Mouse (Mus musculus) hindbrain, embryonic 12.5 days (tissue): ENCODE results near the gene Kcnip3. TPM values are rescaled to one million over a fixed set of nuclear protein-coding genes. Genes with fewer than 3 reads are reported as not detected.

Experiments
- ATAC-seq: fragments of 200-750 bp; cut with Nextera tagmentation; 2 replicates; pipeline ENCODE4 v1.8.0; 2017; ENCODE audit warnings: moderate TSS enrichment; ENCODE audit not compliant: low FRiP score
- H3K27ac ChIP-seq: fragments of 300-500 bp; sonication (generic); 2 replicates; pipeline ENCODE4 v1.5.1; 2016; ENCODE audit warnings: mild to moderate bottlenecking
- H3K27me3 ChIP-seq: fragments of 300-500 bp; sonication (generic); 2 replicates; pipeline ENCODE4 v1.6.1; 2016; ENCODE audit warnings: mild to moderate bottlenecking
- H3K36me3 ChIP-seq: fragments of 300-500 bp; sonication (generic); 2 replicates; pipeline ENCODE4 v1.6.1; 2016; ENCODE audit warnings: mild to moderate bottlenecking
- H3K4me1 ChIP-seq: fragments of 300-500 bp; sonication (generic); 2 replicates; pipeline ENCODE4 v1.6.1; 2016
- H3K4me2 ChIP-seq: fragments of 300-500 bp; sonication (generic); replicated peaks from 2 replicates; pipeline ENCODE4 v1.6.1; 2016; ENCODE audit warnings: mild to moderate bottlenecking
- H3K4me3 ChIP-seq: fragments of 300-500 bp; sonication (generic); 2 replicates; pipeline ENCODE4 v1.5.1; 2016; ENCODE audit warnings: mild to moderate bottlenecking
- H3K9ac ChIP-seq: fragments of 300-500 bp; sonication (generic); 2 replicates; pipeline ENCODE4 v1.6.1; 2016; ENCODE audit warnings: mild to moderate bottlenecking, moderate library complexity
- H3K9me3 ChIP-seq: fragments of 300-500 bp; sonication (generic); replicated peaks from 2 replicates; pipeline ENCODE4 v1.6.1; 2016; ENCODE audit warnings: mild to moderate bottlenecking
- WGBS: fragments of 180-500 bp; shearing (Covaris S2); methylation state at CpG from one replicate; pipeline ENCODE4 v1.1.7; 2016; 5-methylcytosine and 5-hydroxymethylcytosine counted together
- polyA plus RNA-seq: library from polyadenylated mRNA; unstranded; fragments of >200 nt; fragmentation: Nextera tagmentation; extraction: Ambion mirVana; gene quantifications from 2 replicates; pipeline ENCODE4 v1.2.1, GENCODE M21; 2016

Kcnip3 gene
- polyA plus RNA-seq, 1 experiment from 2014 or later, result 1.4 TPM

DNA sequence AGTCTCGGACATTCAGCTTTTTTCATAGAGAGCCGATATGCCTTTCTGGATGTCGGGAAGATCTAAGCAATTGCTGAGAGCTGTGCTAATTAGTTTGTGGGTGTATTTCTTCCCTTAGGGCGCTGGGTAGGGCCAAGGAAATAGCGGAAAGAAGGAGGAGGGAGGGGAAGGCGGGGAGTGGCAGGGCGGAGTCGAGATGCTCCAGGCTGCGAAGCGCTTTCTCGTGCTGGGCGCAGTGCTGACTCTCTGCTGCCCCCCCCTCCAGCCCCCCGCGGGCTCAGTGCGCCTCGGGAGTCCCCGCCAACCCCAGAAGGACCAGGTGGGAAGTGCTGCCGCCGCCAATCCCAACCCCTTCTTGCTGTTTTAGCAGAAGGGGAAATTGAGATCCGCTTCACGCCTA is 38.9 kb downstream of the Kcnip3 start:
- Histone ChIP-seq H3K36me3 (no peaks in the 10 kb centered on the region), H3K9me3 (no peaks in the 10 kb centered on the region), H3K27me3 (peaks cover 83% of the 10 kb centered on the region), H3K4me3 (peak overlapping the region; percentile 40), H3K27ac (no peak overlapping the region), H3K4me2 (peak overlapping the region; percentile 66), H3K9ac (no peak overlapping the region), H3K4me1 (peaks cover 27% of the 10 kb centered on the region)
- no peak for ATAC-seq
- 2% methylated on average over 15 of the region's 21 CpGs for whole genome bisulfite sequencing

DNA sequence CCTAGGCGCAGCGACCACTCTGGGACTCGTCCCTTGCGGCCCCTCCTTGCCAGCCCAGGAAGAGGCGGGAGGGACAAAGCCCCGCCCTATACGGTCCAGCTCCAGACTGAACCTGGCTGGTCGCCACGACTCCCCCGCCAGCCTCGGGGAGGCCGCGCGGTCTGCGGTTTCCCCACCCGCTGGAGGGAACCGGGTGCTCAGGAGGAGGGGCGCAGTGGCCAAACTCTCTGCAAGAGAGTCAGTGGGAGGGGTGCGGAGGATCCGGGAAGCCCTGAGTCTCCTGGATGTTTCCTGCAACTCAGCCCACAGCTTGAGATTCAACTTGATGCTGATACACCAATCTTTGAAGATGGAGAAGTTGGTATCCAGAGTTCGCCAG is 39.4 kb downstream of the Kcnip3 start:
- Histone ChIP-seq H3K9me3 (no peaks in the 10 kb centered on the region), H3K27me3 (peaks cover 83% of the 10 kb centered on the region), H3K36me3 (no peaks in the 10 kb centered on the region), H3K4me2 (peak overlapping the region; percentile 66), H3K9ac (0 out of 2 replicates have a peak overlapping the region, but pooled peaks have one; percentile 35), H3K27ac (no peak overlapping the region), H3K4me1 (peaks cover 27% of the 10 kb centered on the region), H3K4me3 (peak overlapping the region; percentile 40)
- under 1% methylated on average over 21 of the region's 21 CpGs for WGBS
- peak; percentile 41; the same call in 1 of the 2 replicates for ATAC-seq

DNA sequence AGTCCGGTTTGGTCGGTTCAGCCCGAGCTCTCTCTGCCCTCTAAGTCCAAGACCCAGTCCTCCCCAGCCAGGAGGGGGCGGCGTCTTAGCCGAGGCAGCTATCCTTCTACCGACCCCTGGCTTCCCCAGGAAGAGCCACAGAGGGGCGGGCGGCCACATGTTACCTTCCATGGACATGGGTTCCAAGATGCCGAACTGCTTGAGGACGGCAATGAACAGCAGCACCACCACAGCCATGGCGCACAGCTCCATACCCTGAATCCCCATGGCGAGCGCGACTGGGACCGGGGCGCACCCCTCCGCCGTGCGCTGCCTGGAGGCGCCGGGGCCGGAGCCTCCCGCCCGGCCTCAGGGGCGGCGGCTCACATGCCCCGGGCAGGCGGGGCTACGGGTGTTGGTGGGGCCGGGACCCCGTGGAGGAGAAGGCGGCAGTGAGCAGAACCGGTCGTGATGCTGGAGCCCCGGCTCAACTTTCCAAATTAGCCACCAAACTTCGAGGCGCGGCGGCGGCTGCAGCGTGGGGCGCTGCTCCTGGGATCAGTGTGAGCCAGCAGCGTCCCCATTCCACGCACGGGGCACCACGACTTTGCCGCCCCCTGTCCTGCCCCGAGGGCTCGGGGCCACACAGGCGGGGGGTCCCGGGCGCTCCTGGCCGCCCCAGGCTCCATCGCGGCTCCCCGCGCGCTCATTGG is 39.9 kb downstream of the Kcnip3 start:
- Histone ChIP-seq H3K9ac (0 out of 2 replicates have a peak overlapping the region, but pooled peaks have one; percentile 35), H3K27ac (no peak overlapping the region), H3K9me3 (no peaks in the 10 kb centered on the region), H3K4me2 (peak overlapping the region; percentile 66), H3K4me3 (peak overlapping the region; percentile 40), H3K27me3 (peaks cover 83% of the 10 kb centered on the region), H3K36me3 (no peaks in the 10 kb centered on the region), H3K4me1 (peaks cover 27% of the 10 kb centered on the region)
- 1% methylated on average over 59 of the region's 59 CpGs for WGBS
- 0 out of 2 replicates have a peak, but pooled peaks have one; percentile 4 for ATAC-seq

DNA sequence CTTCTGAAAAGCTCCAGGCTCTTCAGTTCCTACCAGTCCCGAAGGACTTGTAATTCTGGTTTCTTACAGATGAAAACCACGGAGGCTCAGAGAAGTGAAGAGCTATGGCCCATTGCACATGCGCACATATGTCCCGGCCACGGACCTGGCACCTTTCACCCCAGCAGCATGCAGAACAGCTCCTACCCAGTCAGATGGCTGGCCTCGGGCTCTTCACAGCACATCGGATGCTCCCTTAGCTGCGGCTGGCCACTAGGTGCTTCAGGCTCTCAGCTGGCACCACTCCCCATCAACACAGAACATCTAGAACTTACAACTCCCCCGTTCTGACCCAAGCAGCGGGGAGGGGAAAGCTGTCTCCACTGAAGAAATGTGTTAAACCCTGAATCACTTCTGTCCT is 42.1 kb downstream of the Kcnip3 start:
- peaks cover 25% of the 10 kb centered on the region for H3K4me1 ChIP-seq
- H3K4me3 ChIP-seq, result no peak overlapping the region
- H3K9ac ChIP-seq, result no peak overlapping the region
- WGBS, result 71% methylated on average over 10 of the region's 10 CpGs
- no peak overlapping the region for H3K4me2 ChIP-seq
- H3K36me3 ChIP-seq, result no peaks in the 10 kb centered on the region
- no peaks in the 10 kb centered on the region for H3K9me3 ChIP-seq
- H3K27me3 ChIP-seq, result peaks cover 63% of the 10 kb centered on the region
- ATAC-seq, result no peak
- H3K27ac ChIP-seq, result no peak overlapping the region

DNA sequence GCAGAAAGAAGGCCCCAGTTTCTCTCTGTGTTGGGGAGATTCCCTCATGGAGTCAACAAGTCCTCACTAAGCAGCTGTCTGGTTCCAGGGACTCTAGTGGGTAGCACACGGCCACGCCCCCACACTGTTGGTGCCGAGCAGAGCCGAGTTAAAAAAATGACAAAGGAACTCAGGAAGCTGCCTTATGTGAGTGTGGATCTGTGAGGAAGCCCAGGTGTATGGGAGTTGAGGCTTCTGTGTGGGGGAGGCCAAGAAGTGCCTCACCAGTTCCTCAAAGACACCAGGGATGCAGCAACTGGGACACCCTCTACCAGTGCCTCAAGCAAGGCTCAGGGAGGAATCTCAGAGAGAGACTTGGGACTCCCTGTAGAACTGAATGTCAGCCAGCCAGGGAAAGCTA is 42.7 kb downstream of the Kcnip3 start:
- WGBS, result 80% methylated on average over 4 of the region's 4 CpGs
- Histone ChIP-seq H3K4me2 (no peak overlapping the region), H3K27me3 (peaks cover 58% of the 10 kb centered on the region), H3K4me1 (peaks cover 20% of the 10 kb centered on the region), H3K36me3 (no peaks in the 10 kb centered on the region), H3K27ac (no peak overlapping the region), H3K4me3 (no peak overlapping the region), H3K9me3 (no peaks in the 10 kb centered on the region), H3K9ac (no peak overlapping the region)
- ATAC-seq, result no peak

- 74% methylated on average over 3 of the region's 3 CpGs for WGBS
- Histone ChIP-seq H3K4me1 (no peaks in the 10 kb centered on the region), H3K9ac (no peak overlapping the region), H3K36me3 (no peaks in the 10 kb centered on the region), H3K4me2 (no peak overlapping the region), H3K9me3 (no peaks in the 10 kb centered on the region), H3K4me3 (no peak overlapping the region), H3K27ac (no peak overlapping the region), H3K27me3 (no peaks in the 10 kb centered on the region)
- ATAC-seq, result no peak
Observed at GRCm38 (mm10) chr2:127472279-127472678, 49.6 kb downstream of the Kcnip3 start.

GRCm38 (mm10) chr2:127471281-127471680 is 50.6 kb downstream of the Kcnip3 start:
- WGBS, result 92% methylated on average over 8 of the region's 8 CpGs
- Histone ChIP-seq H3K4me1 (no peaks in the 10 kb centered on the region), H3K27me3 (no peaks in the 10 kb centered on the region), H3K4me2 (no peak overlapping the region), H3K27ac (no peak overlapping the region), H3K4me3 (no peak overlapping the region), H3K36me3 (no peaks in the 10 kb centered on the region), H3K9ac (no peak overlapping the region), H3K9me3 (no peaks in the 10 kb centered on the region)
- no peak for ATAC-seq

DNA sequence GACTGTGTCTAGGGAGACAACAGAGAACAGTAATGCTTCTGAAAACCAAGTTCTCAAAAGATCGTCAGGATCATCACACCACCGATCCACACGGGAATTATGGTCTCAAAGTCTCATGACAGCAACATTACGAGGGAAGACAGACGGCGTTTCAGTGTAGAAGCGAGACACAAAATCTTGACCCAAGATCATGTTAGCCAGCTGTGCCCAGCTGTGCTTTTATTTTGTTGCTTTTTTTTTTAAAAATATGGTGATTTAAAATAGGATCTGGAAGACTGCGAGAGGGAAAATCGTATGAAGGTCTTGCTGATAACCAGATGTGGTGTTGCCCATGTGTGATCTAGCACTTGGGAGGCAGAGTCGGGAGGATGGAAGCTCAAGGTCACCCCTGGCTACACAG is 51.2 kb downstream of the Kcnip3 start:
- H3K4me1 ChIP-seq, result no peaks in the 10 kb centered on the region
- H3K9ac ChIP-seq, result no peak overlapping the region
- H3K4me3 ChIP-seq, result no peak overlapping the region
- ATAC-seq, result no peak
- no peaks in the 10 kb centered on the region for H3K9me3 ChIP-seq
- 88% methylated on average over 10 of the region's 10 CpGs for WGBS
- no peaks in the 10 kb centered on the region for H3K27me3 ChIP-seq
- no peaks in the 10 kb centered on the region for H3K36me3 ChIP-seq
- no peak overlapping the region for H3K27ac ChIP-seq
- H3K4me2 ChIP-seq, result no peak overlapping the region

GRCm38 (mm10) chr2:127470183-127470582 is 51.7 kb downstream of the Kcnip3 start:
- Histone ChIP-seq H3K4me2 (no peak overlapping the region), H3K9me3 (no peaks in the 10 kb centered on the region), H3K36me3 (no peaks in the 10 kb centered on the region), H3K27ac (no peak overlapping the region), H3K4me1 (no peaks in the 10 kb centered on the region), H3K4me3 (no peak overlapping the region), H3K27me3 (no peaks in the 10 kb centered on the region), H3K9ac (no peak overlapping the region)
- WGBS, result 90% methylated on average over 5 of the region's 5 CpGs
- ATAC-seq, result no peak

GRCm38 (mm10) chr2:127462314-127462713 is 59.6 kb downstream of the Kcnip3 start:
- H3K4me2 ChIP-seq, result no peak overlapping the region

GRCm38 (mm10) chr2:127461351-127461750 is 60.5 kb downstream of the Kcnip3 start:
- Histone ChIP-seq H3K27me3 (peaks cover 9% of the 10 kb centered on the region; the same call in 1 of the 2 replicates), H3K4me1 (no peaks in the 10 kb centered on the region), H3K4me2 (no peak overlapping the region), H3K9me3 (no peaks in the 10 kb centered on the region), H3K4me3 (no peak overlapping the region), H3K27ac (no peak overlapping the region), H3K9ac (no peak overlapping the region), H3K36me3 (no peaks in the 10 kb centered on the region)
- 57% methylated on average over 9 of the region's 9 CpGs for WGBS
- no peak for ATAC-seq

More at GRCm38 (mm10) chr2:127462314-127462713, 59.6 kb downstream of the Kcnip3 start:
- Histone ChIP-seq H3K9ac (no peak overlapping the region), H3K36me3 (no peaks in the 10 kb centered on the region), H3K4me3 (no peak overlapping the region), H3K27ac (no peak overlapping the region), H3K4me1 (no peaks in the 10 kb centered on the region), H3K27me3 (peaks cover 3% of the 10 kb centered on the region; the same call in 1 of the 2 replicates), H3K9me3 (no peaks in the 10 kb centered on the region)
- 15% methylated on average over 8 of the region's 8 CpGs for WGBS
- peak; percentile 61; the same call in 1 of the 2 replicates for ATAC-seq

GRCm38 (mm10) chr2:127459341-127459740 is 62.6 kb downstream of the Kcnip3 start:
- no peaks in the 10 kb centered on the region for H3K9me3 ChIP-seq
- H3K4me3 ChIP-seq, result no peak overlapping the region
- peaks cover 14% of the 10 kb centered on the region for H3K27me3 ChIP-seq
- no peak overlapping the region for H3K27ac ChIP-seq
- H3K4me2 ChIP-seq, result no peak overlapping the region
- H3K9ac ChIP-seq, result no peak overlapping the region
- no peaks in the 10 kb centered on the region for H3K36me3 ChIP-seq
- H3K4me1 ChIP-seq, result no peaks in the 10 kb centered on the region
- no peak for ATAC-seq
- WGBS, result 91% methylated on average over 2 of the region's 2 CpGs

GRCm38 (mm10) chr2:127453764-127454163 is 68.1 kb downstream of the Kcnip3 start:
- Histone ChIP-seq H3K36me3 (no peaks in the 10 kb centered on the region), H3K9me3 (no peaks in the 10 kb centered on the region), H3K9ac (no peak overlapping the region), H3K4me3 (no peak overlapping the region), H3K4me2 (no peak overlapping the region), H3K4me1 (no peaks in the 10 kb centered on the region), H3K27ac (no peak overlapping the region), H3K27me3 (peaks cover 28% of the 10 kb centered on the region)
- 5% methylated on average over 5 of the region's 5 CpGs for WGBS
- no peak for ATAC-seq
